Mouse (Mus musculus): ENCODE results near the gene Slamf6.
"Not testable (repeated sequence)": the region's sequence is repeated elsewhere in the genome, so short reads cannot be mapped to it uniquely, and the experiment has no call there.

The Slamf6 gene

DNA sequence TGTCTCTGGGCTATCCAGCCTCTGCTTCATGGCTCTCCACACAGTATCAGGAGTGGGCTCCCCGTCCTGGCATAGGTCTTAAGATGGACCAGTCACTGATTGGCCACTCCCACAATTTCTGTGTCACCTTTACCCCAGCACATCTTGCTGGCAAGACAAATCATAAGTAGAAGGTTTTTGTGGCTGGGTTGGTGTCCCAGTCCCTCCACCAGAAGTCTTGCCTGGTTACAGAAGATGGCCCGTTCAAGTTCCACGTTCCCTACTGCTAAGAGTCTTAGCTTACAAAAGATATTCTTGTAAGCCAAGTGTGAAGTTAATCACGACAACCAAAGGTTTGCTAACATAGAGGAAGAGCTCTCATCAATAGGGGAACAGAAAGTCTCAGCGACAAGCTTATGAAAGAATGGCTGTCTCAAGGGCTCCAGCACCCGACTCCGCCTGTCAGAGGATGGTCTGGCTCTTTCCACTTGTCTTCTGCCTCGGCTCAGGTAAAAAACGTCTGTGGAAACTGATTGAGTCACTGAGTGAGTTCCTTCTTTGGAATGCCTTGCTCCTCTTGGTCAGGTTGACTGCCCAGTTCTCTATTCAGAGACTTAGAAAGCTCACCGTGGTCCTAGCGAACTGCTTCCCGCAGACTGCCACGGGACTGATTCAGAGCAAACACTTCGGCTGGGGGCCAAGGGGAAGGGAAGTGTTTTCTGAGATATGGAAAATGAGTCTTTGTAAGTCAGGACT is at the start of gene Slamf6:
Slamf6 (plus strand) TSS at position 211 of the 735 bp plus-strand sequence.
- DNase-seq: no peak

DNA sequence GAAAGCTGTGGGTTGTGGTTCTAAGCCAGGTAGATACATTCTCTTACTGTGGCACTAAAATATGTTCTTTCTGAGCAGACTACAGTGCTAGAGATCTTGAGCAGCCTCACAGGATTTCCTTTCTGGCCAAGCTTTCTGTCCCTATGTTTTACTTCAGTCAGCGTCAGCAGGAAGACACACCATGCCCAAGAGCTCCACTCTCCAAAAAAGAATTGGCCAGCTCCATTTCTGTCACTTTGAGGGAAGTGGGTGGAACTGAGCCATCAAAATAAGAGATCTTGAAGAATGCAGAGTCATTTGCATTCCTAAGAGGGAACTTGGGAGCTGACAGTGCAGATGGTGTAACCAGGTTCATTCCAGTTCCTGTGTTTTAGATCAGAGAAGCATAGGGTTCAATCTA is 30.3 kb upstream of the Slamf6 start:
- DNase-seq: no peak

- not testable (repeated sequence) for DNase-seq
Observed at GRCm38 (mm10) chr1:171895364-171895763, 22.0 kb upstream of the Slamf6 start, which contains the start of gene Gm10521. Gene Gm10521, plus strand, starts transcription at chr1:171895664.

DNA sequence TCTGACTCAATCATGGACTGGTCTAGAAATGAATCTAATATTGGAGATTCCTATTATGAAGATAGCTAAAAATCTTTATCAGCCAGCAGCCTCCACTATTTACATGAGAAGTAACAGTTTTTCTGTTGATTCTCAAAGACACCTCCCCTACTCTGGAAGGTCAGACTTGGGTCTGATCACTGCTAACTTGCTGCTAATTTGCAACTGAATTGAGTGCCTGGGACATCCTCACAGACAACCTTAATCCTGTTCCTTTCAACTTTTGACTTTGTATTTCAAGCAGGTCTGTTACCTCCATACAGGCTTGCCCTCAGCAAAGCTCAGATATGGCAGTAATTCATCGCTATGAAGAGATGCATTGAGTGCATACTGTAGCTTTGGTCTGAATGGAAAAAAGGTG is 13.3 kb upstream of the Slamf6 start:
- DNase-seq: no peak

- no peak for DNase-seq
Observed at GRCm38 (mm10) chr1:171915638-171916458, 1.5 kb upstream of the Slamf6 start.

DNA sequence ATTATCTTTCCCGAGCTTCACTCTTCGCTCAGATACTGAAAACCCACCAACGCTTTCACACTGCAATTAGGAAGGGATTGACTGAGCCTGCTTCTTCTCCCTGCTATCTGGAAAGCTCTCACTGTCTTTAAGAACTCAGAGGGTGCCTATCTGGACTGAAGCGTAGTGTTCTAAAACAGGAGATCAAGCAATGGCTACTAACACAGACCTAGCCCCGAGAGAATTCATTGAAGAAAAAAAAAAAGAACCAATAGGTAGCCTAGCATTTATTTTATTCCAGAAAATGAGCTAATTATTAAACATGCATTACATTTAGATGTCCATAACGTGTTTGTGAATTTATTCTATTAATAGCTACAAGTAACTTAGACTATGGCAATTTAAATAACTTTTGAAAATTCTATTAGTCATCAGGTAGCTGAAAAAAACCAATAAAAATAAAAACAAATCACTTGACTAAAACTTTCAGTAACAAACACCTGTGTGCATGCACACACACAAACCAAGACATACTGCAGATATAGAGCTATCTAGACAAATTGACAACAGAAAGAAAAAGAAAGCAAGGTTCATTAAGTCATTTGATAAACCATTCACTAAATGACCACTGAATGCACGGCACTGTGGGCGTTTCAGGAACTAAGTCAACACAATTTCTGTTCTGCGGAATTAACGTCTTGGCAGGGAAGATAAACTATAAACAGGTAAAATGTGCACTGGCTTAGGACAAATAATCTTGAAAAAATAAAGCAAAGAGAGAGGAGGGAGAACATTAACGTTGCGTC is 1.0 kb downstream of the Slamf6 start:
- DNase-seq: no peak

DNA sequence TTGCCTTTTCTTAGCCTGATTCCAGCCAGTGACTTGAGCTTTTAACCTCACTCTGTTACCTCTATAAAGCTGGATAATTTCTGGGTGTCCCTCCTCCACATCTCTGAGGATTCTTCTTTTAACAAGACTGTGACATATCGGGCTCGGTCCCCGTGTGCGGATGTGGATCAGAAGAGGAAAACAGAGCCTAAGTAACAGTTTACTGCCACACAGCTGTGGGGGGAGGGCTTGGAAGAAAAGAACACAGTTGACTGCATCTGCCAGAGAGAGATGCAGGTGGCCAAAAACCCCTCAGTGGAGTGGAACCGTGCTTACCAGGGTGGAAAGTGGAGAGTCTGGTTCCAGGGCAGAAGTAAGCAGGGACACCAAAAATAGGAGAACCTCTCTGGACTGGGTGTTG is 1.9 kb downstream of the Slamf6 start:
- DNase-seq: no peak

DNA sequence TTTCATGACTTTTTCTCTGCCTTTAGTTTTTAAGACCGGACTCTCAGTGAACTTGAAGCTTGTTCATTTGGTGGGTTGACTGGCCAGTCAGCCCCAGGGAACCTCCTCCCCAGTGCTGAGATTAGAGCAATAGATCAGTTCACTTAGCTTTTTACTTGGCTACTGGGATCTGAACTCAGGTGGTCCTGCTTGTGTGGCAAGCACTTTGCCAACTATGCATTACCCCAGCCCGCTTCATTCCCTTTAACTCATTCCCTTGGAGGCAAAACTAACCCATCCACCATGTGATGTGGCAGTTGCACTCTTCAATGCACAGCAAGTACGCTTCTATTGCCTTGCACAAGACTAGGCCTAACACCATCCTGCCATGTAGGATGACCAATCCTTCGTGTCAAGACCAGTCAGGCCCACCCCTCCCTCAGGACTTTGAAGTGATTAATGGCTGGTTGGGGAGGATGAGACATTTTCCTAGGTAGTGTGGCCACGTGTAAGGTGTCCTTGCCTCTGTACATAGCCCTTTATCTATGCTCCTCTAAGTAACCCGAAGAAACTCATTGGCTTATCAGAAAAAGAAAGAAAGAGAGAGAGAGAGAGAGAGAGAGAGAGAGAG is 2.7 kb downstream of the Slamf6 start:
- no peak for DNase-seq

GRCm38 (mm10) chr1:171920989-171921621 is 3.8 kb downstream of the Slamf6 start:
- DNase-seq: no peak

DNA sequence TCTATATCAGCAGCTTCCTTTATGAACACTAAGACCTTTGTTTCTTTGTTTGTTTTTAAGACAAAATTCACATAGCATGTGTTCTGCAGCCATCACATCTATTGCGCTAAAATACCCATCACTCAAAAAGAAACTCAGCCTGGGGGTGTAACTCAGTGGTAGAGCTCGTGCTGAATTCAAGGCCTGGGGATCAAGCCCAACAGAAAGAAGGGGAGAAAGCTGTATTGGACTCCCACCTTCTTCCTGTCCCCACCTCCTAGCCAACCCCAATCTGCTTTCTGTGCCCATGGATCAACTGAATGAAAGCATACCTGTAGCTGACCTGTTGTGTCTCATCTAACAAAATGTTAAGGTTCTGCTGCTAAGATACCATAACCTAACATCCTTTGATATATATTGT is 4.3 kb downstream of the Slamf6 start:
- no peak for DNase-seq

GRCm38 (mm10) chr1:171922844-171923243 is 5.5 kb downstream of the Slamf6 start:
- DNase-seq: no peak

DNA sequence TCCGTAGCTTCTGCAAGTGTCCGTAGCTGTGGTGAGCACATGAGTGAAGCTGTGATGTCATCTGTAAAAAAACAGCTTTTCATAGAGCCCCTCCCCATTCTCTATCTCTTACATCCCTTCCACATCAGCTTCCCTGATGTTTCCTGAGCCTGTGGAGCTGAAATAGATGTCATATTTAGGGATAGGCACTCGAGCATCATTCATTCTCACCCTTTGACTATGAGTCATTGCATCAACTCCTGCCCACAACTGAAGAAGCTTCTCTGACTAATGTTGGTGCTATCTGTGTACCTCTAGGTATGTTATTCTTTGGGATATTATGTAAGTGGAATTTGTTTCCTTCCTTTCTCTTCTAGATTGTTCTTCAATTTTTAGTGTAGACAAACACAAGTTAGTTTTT is 7.6 kb downstream of the Slamf6 start:
- DNase-seq: no peak

- no peak for DNase-seq
Observed at GRCm38 (mm10) chr1:171933851-171934250, 16.5 kb downstream of the Slamf6 start.

GRCm38 (mm10) chr1:171938952-171939948 is 21.9 kb downstream of the Slamf6 start:
- DNase-seq: no peak

DNA sequence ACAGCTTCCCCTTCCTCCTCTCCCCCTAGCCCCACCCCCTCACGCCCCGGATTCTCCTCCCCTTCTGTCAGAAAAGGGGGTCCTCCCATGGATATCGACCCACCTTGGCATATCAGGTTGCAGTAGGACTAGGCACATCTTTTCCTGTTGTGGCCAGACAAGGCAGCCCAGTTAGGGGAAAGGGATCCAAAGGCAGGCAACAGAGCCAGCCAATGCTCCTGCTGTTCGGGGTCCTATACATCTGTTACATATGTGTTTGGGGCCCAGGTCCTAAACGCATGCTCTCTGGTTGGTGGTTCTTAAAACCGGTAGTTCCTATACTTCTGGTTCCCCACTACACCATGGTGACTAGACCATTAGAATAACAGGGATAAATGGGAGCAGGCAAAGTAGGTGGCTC is 23.3 kb downstream of the Slamf6 start:
- DNase-seq: no peak

DNA sequence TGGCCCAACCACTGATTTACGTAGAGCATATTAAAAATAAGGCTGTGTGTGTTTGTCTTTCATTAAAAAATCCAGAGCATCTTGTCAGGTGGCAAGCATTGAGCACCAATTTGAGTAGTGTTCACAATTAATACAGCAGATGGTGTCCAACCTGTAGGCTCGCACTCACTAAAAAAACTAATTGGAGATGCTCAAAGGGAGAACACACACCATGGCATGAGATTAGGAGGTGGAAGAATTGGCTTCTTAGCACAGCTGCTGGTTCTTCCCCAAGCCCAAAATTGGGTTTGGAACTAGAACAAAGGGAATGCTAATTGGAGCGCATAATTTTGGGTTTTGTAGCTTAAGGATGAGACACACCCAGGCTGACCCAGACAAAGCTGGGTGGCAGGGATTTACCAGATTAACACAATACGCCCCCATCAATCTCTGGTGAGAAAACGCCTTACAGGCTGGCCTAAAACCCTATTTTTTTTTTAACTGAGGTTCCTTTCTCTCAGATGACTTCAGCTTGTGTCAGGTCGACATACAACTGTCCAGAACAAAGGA is 29.2 kb downstream of the Slamf6 start:
- DNase-seq: no peak

- no peak for DNase-seq
Observed at GRCm38 (mm10) chr1:171948161-171948945, 31.0 kb downstream of the Slamf6 start.

- DNase-seq: no peak
Observed at GRCm38 (mm10) chr1:171948946-171949508, 31.7 kb downstream of the Slamf6 start.

DNA sequence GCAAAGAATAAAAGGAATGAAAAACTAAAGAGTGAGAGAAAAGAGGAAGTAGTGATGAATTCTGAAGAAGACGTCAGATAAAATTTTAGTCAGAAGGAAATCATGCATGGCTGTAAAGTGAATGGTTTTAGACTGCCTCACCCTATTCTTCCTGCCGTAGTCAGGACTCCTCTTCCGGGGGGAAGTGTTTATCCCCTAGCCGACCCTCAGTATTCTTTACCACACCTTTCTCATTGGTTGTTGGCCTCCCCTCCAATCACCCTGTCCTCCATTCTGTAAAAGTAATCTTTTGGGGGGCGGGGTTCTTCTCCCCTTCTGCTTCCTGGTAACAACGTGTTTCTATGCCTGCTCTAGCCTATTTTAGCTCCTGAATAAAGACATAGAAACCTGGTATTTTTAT is 37.8 kb downstream of the Slamf6 start:
- no peak for DNase-seq

- no peak for DNase-seq
Observed at GRCm38 (mm10) chr1:171957411-171957810, 40.1 kb downstream of the Slamf6 start.
